Mouse (Mus musculus) embryonic facial prominence, embryonic 10.5 days (tissue): Measurements from ENCODE around the gene Plpp7. TPM values are rescaled to one million over a fixed set of nuclear protein-coding genes. Genes with fewer than 3 reads are reported as not detected.

Experiments
- microRNA-seq: library from miRNA; unstranded; fragments of <30 nt; microRNA quantifications from one replicate; pipeline ENCODE4, GENCODE M21; 2017
- polyA plus RNA-seq: library from polyadenylated mRNA; unstranded; fragments of >200 nt; fragmentation: Nextera tagmentation; extraction: Ambion mirVana; gene quantifications from 2 replicates; pipeline ENCODE4 v1.2.1, GENCODE M21; 2016

Plpp7 gene
- polyA plus RNA-seq, 1 experiment from 2014 or later, result 4.7 TPM

Small RNAs within 50 kb of the gene (microRNA-seq; reads per million reads assigned to microRNA genes)
- not detected for gene Mir7674

Other genes with a start within 250 kb of the Plpp7 start
- 0.17 and 0.35 TPM in 2 replicates for gene Fibcd1, start 249.5 kb upstream of the Plpp7 start, polyA plus RNA-seq
- 2.3 TPM in 2 replicates for gene Lamc3, start 208.2 kb upstream of the Plpp7 start, polyA plus RNA-seq
- gene Aif1l, start 145.4 kb upstream of the Plpp7 start, polyA plus RNA-seq, result 89.0 and 93.2 TPM in 2 replicates
- gene Nup214, start 121.1 kb upstream of the Plpp7 start, polyA plus RNA-seq, result 120 and 121 TPM in 2 replicates
- gene Fam78a, start 10.7 kb upstream of the Plpp7 start, polyA plus RNA-seq, result 1.8 and 2.2 TPM in 2 replicates
- gene Prrc2b, start 55.6 kb downstream of the Plpp7 start, polyA plus RNA-seq, result 60.0 and 69.9 TPM in 2 replicates
- 22.4 and 22.5 TPM in 2 replicates for gene Pomt1, start 141.1 kb downstream of the Plpp7 start, polyA plus RNA-seq
- gene Uck1, start 164.6 kb downstream of the Plpp7 start, polyA plus RNA-seq, result 74.7 and 84.0 TPM in 2 replicates
- 20.2 and 22.5 TPM in 2 replicates for gene Golga2, start 191.9 kb downstream of the Plpp7 start, polyA plus RNA-seq
- 522 and 535 TPM in 2 replicates for gene Swi5, start 192.5 kb downstream of the Plpp7 start, polyA plus RNA-seq